Mouse (Mus musculus): ENCODE measurements around the gene 4930550L24Rik. TPM values are rescaled to one million over a fixed set of nuclear protein-coding genes. Genes with fewer than 3 reads are reported as not detected.

4930550L24Rik gene
- total RNA-seq (2021) = not detected
- long read RNA-seq, experiment 1 = 0 reads
- long read RNA-seq, experiment 2 = 0 reads

DNA sequence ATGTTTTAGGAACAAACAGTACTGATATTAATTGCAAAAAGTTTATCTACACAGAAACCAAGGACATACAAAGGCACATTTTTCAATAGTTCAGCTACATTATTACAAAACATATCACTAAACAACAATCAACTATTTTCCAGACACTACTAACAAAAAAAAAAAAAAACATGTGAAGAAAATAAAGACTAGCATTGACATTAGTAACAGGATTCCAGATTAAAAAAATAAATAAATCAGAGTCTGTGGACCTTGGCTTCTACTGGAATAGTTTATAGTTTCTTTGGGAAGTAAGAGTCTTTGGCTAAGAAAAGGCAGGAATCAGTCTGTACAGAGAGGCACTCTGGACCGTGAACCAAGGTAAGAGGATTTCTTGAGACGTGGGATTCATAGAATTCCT is at the start of gene 4930550L24Rik:
4930550L24Rik (plus strand) TSS at position 301 of the 400 bp plus-strand sequence.
- intact Hi-C loops (cut with DNase I) = no loop called here
- Histone ChIP-seq H3K27ac (no peak within 1 kb of the TSS), H3K4me3 (no peak within 1 kb of the TSS)
- no peak for TF ChIP-seq CTCF (IDR thresholded peaks at IDR 0.05)
- no peak for DNase-seq (ENCODE audit: extremely low spot score in 1 of 2, low spot score in 2 of 2)

DNA sequence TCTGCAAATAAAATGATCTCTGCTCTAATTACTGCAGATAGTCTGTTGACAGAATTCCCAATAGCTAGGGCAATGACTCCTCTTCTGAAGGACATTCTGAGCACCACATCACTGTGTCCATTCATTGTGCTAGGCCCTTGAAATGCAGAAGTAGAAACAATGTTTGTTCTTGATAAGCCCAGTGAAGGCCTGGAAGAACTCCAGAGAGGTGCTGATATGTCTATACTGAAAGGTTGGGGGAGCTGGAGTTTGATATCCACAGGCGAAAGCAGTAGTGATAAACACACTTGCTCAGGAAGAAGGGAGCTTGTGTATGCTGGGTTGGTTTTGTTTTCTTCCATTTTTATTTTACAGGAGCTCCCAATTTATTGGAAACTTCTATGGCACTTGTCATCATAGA is 8.4 kb upstream of the 4930550L24Rik start:
- TF ChIP-seq CTCF (IDR thresholded peaks at IDR 0.05) = no peak
- H3K27ac ChIP-seq = no peak overlapping the region
- no peak overlapping the region for H3K4me3 ChIP-seq
- intact Hi-C loops (cut with DNase I) = no loop called here
- DNase-seq (ENCODE audit: extremely low spot score in 1 of 2, low spot score in 2 of 2) = no peak

DNA sequence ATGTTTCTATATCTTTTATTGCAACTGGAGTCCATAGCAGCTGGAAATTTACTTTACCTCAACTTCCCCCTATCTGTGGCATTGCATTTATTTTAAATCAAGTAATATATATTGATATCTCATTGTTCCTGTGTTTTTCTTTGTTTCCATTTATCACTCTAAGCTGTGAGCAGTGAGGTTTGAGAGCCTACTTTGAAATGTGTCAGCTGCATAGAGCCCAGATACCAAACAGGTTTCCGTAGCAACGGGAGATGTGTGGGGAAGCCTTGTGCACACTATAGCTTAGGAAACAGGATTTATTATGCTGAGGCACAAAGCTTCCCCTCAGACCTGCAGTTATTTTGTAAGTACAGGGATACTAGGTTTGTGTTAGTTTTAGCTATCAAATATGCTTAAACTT is 58.8 kb downstream of the 4930550L24Rik start:
- DNase-seq (ENCODE audit: extremely low spot score in 1 of 2, low spot score in 2 of 2) = no peak
- Histone ChIP-seq H3K27ac (no peak overlapping the region), H3K4me3 (no peak overlapping the region)
- no peak for TF ChIP-seq CTCF (IDR thresholded peaks at IDR 0.05)
- intact Hi-C loops (cut with DNase I) = no loop called here

Measured in left cerebral cortex, adult 2 months (tissue).